Mouse (Mus musculus) cerebellum, adult 2 months (tissue): ENCODE results near the gene Zap70. TPM values are rescaled to one million over a fixed set of nuclear protein-coding genes. Genes with fewer than 3 reads are reported as not detected.

Source experiments
- DNase-seq, 2 experiments: peaks; one replicate each; pipeline ENCODE4 v3.0.0; 2021
- H3K27ac ChIP-seq: fragments of 200-500 bp; 2 replicates; pipeline ENCODE4 v1.5.1; 2012; ENCODE audit warnings: low read length, control low read depth, inconsistent platforms; ENCODE audit not compliant: insufficient read depth
- H3K27me3 ChIP-seq: fragments of 200-500 bp; 2 replicates; pipeline ENCODE4 v1.6.1; 2012; ENCODE audit warnings: inconsistent platforms, mild to moderate bottlenecking, low read length, moderate library complexity; ENCODE audit not compliant: control insufficient read depth, insufficient read depth
- H3K4me1 ChIP-seq: fragments of 200-500 bp; 2 replicates; pipeline ENCODE4 v1.6.1; 2011; ENCODE audit warnings: low read length; ENCODE audit not compliant: control insufficient read depth, insufficient read depth
- H3K4me3 ChIP-seq: fragments of 200-500 bp; replicated peaks from 2 replicates; pipeline ENCODE3; 2011; ENCODE audit warnings: mild to moderate bottlenecking, low read depth, low read length, control low read depth; ENCODE audit not compliant: insufficient read depth
- CTCF ChIP-seq: fragments of 200-500 bp; IDR thresholded peaks from 2 replicates; pipeline ENCODE4 v1.5.1; 2011; ENCODE audit warnings: low read depth, mild to moderate bottlenecking, control low read depth, low read length, moderate library complexity, borderline replicate concordance; ENCODE audit not compliant: insufficient read depth
- POLR2A ChIP-seq: fragments of 200-500 bp; IDR thresholded peaks from 2 replicates; pipeline ENCODE4 v1.6.1; 2011; ENCODE audit warnings: low read length, control low read depth, borderline replicate concordance; ENCODE audit not compliant: insufficient read depth
- WGBS: fragments of 180-500 bp; shearing (Covaris S2); methylation state at CpG from one replicate; pipeline ENCODE4 v1.1.7; 2018; 5-methylcytosine and 5-hydroxymethylcytosine counted together
- polyA plus RNA-seq: library from polyadenylated mRNA; depleted of rRNA; stranded (reverse); fragments of >200 nt; gene quantifications from 2 replicates; pipeline ENCODE4 v1.2.3, GENCODE M21; 2012

Gene Zap70
- polyA plus RNA-seq, 1 experiment, result 1.8 TPM

DNA sequence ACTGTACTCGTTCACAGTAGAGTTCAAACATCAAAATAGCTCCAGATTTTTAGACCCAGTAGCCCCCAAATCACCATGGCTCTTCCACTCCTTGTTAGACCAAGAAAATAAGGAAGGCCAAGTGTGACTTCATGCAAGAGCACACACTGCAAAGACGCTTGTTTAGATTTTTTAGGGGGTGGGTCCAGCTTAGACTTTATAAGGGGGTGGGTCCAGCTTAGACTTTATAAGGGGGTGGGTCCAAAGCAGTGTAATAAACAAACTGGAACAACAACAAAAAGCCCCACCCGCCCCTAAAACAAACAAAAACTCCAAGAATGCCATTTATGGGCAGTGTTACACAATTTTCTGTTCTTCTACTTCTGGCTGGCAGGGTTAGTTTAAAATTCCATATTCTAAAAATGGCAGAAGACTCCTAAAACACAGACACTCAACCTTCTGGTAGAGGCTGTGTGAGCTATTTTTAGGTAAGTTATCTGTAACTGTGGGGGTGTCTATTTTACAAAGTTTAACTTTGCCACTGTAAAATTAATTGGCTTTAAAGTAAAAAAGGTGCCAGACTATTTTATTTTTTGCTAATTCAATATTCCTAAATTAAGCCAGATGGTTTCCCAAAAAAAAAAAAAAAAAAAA, 38.9 kb downstream of the Zap70 start:
- Histone ChIP-seq H3K27ac (no peak overlapping the region), H3K4me3 (no peak overlapping the region), H3K4me1 (peaks cover 3% of the 10 kb centered on the region; the same call in 1 of the 2 replicates), H3K27me3 (no peaks in the 10 kb centered on the region)
- 85% methylated on average over 3 of the region's 3 CpGs for WGBS
- TF ChIP-seq POLR2A, result no peak
- no peak for TF ChIP-seq CTCF
- DNase-seq, result no peak

- WGBS, result 67% methylated on average over 9 of the region's 9 CpGs
- no peak overlapping the region for H3K4me3 ChIP-seq
- H3K27me3 ChIP-seq, result no peaks in the 10 kb centered on the region
- TF ChIP-seq CTCF, result no peak
- TF ChIP-seq POLR2A, result no peak
- H3K4me1 ChIP-seq, result peaks cover 3% of the 10 kb centered on the region; the same call in 1 of the 2 replicates
- no peak for DNase-seq
- no peak overlapping the region for H3K27ac ChIP-seq
Measured at GRCm38 (mm10) chr1:36804259-36804658, 42.7 kb downstream of the Zap70 start.

DNA sequence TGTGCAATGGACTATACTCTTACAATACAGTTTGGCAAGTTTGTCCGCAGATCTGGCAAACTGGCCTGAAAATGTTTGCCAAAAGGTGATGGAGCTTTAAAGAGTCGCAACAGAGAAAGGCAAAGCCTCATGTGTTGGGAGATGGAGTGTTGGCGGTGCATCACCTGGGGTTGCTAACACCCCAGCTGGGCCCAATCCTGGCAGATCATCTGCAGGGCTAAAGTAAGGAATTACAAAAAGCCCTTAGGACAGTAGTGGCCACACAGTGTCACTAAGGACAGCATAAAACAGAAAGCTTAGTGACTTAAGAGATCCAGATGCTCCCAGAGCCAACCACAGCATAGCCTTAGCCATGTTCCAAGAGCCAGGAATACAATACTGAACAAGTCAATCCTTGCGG, 43.2 kb downstream of the Zap70 start:
- 53% methylated on average over 4 of the region's 4 CpGs for WGBS
- Histone ChIP-seq H3K4me3 (no peak overlapping the region), H3K27ac (no peak overlapping the region), H3K4me1 (peaks cover 3% of the 10 kb centered on the region; the same call in 1 of the 2 replicates), H3K27me3 (no peaks in the 10 kb centered on the region)
- TF ChIP-seq POLR2A (no peak), CTCF (no peak)
- DNase-seq, result no peak

GRCm38 (mm10) chr1:36806181-36806905, 44.7 kb downstream of the Zap70 start:
- Histone ChIP-seq H3K4me1 (no peaks in the 10 kb centered on the region; the same call in 1 of the 2 replicates), H3K27me3 (no peaks in the 10 kb centered on the region), H3K27ac (no peak overlapping the region), H3K4me3 (no peak overlapping the region)
- WGBS, result 98% methylated on average over 7 of the region's 7 CpGs
- no peak for DNase-seq
- TF ChIP-seq POLR2A (no peak), CTCF (no peak)

- DNase-seq, result no peak
- Histone ChIP-seq H3K4me3 (no peak overlapping the region), H3K4me1 (no peaks in the 10 kb centered on the region), H3K27ac (no peak overlapping the region), H3K27me3 (no peaks in the 10 kb centered on the region)
- 93% methylated on average over 1 of the region's 1 CpGs for WGBS
- no peak for TF ChIP-seq CTCF
- TF ChIP-seq POLR2A, result no peak
Measured at GRCm38 (mm10) chr1:36807086-36807485, 45.5 kb downstream of the Zap70 start.

- TF ChIP-seq CTCF, result no peak
- TF ChIP-seq POLR2A, result no peak
- H3K27me3 ChIP-seq, result no peaks in the 10 kb centered on the region
- H3K27ac ChIP-seq, result no peak overlapping the region
- 88% methylated on average over 14 of the region's 14 CpGs for WGBS
- no peak for DNase-seq
- no peaks in the 10 kb centered on the region for H3K4me1 ChIP-seq
- H3K4me3 ChIP-seq, result no peak overlapping the region
Measured at GRCm38 (mm10) chr1:36807782-36808565, 46.4 kb downstream of the Zap70 start.

- 94% methylated on average over 7 of the region's 7 CpGs for WGBS
- DNase-seq, result no peak
- TF ChIP-seq CTCF (no peak), POLR2A (no peak)
- no peak overlapping the region for H3K4me3 ChIP-seq
- H3K27ac ChIP-seq, result no peak overlapping the region
- no peaks in the 10 kb centered on the region for H3K27me3 ChIP-seq
- peaks cover 3% of the 10 kb centered on the region; the same call in 1 of the 2 replicates for H3K4me1 ChIP-seq
Measured at GRCm38 (mm10) chr1:36811806-36812205, 50.2 kb downstream of the Zap70 start.
